Mouse (Mus musculus) heart, embryonic 13.5 days (tissue): Measurements from ENCODE around the gene Slc22a15. TPM values are rescaled to one million over a fixed set of nuclear protein-coding genes. Genes with fewer than 3 reads are reported as not detected.

Experiments
- ATAC-seq: fragments of 200-750 bp; cut with Nextera tagmentation; 2 replicates; pipeline ENCODE4 v1.8.0; 2017; ENCODE audit warnings: moderate TSS enrichment; ENCODE audit not compliant: insufficient number of reproducible peaks, low FRiP score, low TSS enrichment; ENCODE audit errors: extremely low read depth
- H3K27ac ChIP-seq: fragments of 300-500 bp; sonication (generic); replicated peaks from 2 replicates; pipeline ENCODE4 v1.5.1; 2015; ENCODE audit warnings: moderate library complexity, mild to moderate bottlenecking, inconsistent platforms
- H3K27me3 ChIP-seq: fragments of 300-500 bp; sonication (generic); replicated peaks from 2 replicates; pipeline ENCODE4 v1.6.1; 2015; ENCODE audit warnings: mild to moderate bottlenecking, inconsistent platforms
- H3K36me3 ChIP-seq: fragments of 300-500 bp; sonication (generic); 2 replicates; pipeline ENCODE4 v1.6.1; 2015; ENCODE audit warnings: mild to moderate bottlenecking, inconsistent platforms
- H3K4me1 ChIP-seq: fragments of 300-500 bp; sonication (generic); 2 replicates; pipeline ENCODE4 v1.6.1; 2015; ENCODE audit warnings: inconsistent platforms
- H3K4me2 ChIP-seq: fragments of 300-500 bp; sonication (generic); 2 replicates; pipeline ENCODE4 v1.6.1; 2015; ENCODE audit warnings: inconsistent platforms, mild to moderate bottlenecking, moderate library complexity
- H3K4me3 ChIP-seq: fragments of 300-500 bp; sonication (generic); 2 replicates; pipeline ENCODE4 v1.5.1; 2015; ENCODE audit warnings: moderate library complexity, mild to moderate bottlenecking, inconsistent platforms
- H3K9ac ChIP-seq: fragments of 300-500 bp; sonication (generic); 2 replicates; pipeline ENCODE4 v1.6.1; 2015; ENCODE audit warnings: inconsistent platforms, mild to moderate bottlenecking, moderate library complexity
- H3K9me3 ChIP-seq: fragments of 300-500 bp; sonication (generic); 2 replicates; pipeline ENCODE4 v1.6.1; 2016; ENCODE audit warnings: inconsistent platforms
- WGBS: fragments of 180-500 bp; shearing (Covaris S2); methylation state at CpG from one replicate; pipeline ENCODE4 v1.1.7; 2015; ENCODE audit warnings: mixed read lengths; 5-methylcytosine and 5-hydroxymethylcytosine counted together
- polyA plus RNA-seq: library from polyadenylated mRNA; unstranded; fragments of >200 nt; fragmentation: Nextera tagmentation; extraction: Ambion mirVana; gene quantifications from 2 replicates; pipeline ENCODE4 v1.2.1, GENCODE M21; 2015

The Slc22a15 gene
- 5.2 and 5.5 TPM in 2 replicates for polyA plus RNA-seq

DNA sequence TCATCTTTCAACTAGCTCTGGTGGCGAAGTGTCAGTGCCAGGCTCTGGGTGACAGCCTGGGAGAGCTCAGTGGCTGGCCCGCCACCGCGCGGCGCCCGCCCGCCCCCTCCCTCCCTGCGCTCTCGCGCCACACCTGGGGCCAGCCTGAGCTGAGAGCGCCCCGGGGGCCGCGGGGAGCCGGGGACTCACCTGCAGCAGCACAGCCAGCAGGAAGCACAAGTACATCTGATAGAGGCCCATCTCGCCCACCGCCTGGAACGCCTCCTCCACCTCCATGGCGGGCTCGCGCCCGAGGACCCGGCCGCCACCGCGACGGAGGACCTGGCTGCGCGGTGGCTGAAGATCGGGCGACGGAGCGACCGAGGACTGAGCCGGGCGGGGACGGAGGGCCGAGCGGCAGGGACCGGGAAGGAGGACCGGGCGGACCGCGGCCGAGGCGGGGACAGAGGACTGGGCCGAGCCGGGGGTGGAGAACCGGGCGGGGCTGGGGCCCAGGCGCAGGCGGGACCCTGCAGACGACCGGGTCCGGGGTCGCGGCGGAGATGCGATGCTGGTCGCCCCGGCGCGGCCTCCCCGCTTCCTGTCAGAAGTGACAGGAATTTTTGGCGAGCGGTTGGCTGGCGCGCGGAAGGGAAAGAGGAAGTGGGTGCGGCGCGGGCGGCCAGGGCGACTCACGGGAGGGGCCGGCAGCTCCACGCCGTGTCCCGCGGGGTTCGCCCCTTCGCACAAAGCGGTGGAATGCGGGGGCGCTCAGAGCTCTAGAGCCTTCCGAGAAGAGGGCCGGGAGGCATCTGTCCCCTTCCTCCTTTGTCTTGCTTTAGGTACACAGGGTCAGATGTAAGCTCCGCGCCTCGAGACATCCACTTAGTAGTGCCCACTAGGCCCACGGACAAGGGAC lies at the start of gene Slc22a15:
TSS of gene Slc22a15 (minus strand) at position 611 of the 898 bp plus-strand sequence.
- Histone ChIP-seq H3K9me3 (no peaks in the 10 kb centered on the region), H3K4me2 (peak within 1 kb of the TSS; percentile 79), H3K36me3 (peaks cover 13% of the 10 kb centered on the region), H3K27ac (peak within 1 kb of the TSS; percentile 92), H3K9ac (peak within 1 kb of the TSS; percentile 91), H3K4me3 (peak within 1 kb of the TSS; percentile 83), H3K4me1 (peaks cover 34% of the 10 kb centered on the region), H3K27me3 (no peaks in the 10 kb centered on the region)
- WGBS, result 0% methylated on average over 59 of the region's 92 CpGs
- ATAC-seq, result peak; percentile 75

DNA sequence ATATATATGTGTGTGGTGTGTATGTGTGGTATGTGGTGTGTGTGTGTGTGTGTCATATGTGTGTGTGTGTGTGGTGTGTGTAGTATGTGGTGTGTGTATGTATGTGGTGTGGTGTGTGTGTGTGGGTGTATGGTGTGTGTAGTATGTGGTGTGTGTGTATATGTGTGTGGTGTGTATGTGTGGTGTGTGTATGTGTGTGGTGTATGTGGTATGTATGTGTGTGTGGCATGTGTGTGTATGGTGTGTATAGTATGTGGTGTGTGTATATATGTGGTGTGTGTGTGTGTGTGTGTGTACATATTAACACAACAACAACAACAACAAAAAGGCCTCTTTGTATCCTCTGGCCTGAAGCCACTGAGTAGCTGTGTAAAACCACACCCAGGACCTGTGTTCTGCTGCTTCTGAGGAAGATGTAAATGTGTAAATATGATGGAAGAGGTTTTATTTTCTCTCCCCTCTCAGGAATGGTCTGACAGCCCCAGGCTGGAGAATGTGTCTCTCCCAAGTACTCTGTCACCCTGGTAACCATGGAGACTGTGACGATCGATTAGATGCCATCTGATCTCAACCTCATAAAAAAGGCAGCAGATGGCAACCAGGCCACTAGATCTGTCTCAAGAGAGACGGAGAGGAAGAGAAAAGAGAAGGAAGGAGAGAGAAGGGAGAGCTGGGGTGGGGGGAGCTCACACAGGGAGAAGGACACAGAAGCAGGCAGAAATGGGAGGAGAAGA lies 42.7 kb upstream of the Slc22a15 start:
- Histone ChIP-seq H3K4me1 (0 out of 2 replicates have a peak, but pooled peaks cover 3% of the 10 kb centered on the region), H3K9me3 (no peaks in the 10 kb centered on the region), H3K9ac (no peak overlapping the region), H3K4me2 (no peak overlapping the region), H3K4me3 (no peak overlapping the region), H3K27ac (no peak overlapping the region), H3K36me3 (no peaks in the 10 kb centered on the region), H3K27me3 (no peaks in the 10 kb centered on the region; the same call in 1 of the 2 replicates)
- 62% methylated on average over 3 of the region's 3 CpGs for WGBS
- no peak for ATAC-seq

DNA sequence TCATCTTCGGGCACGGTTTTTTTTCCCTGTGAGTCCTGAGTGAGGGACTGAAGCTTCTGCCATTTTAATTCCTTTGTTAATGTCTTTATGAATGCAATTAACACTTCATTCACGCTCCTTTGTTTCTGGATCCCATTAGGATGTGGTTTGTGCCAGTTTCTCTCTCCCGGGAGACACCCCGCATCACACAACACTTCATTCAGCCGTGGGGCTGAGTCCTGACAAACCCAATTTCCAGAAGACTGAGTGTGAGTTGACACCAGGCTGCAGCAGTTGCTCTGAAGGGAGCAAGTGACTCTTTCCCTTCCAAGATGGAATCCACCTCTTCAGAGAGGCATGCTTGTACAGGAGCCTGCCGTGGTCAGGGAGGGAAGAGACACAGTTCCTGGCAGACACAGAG lies 40.1 kb upstream of the Slc22a15 start:
- no peak overlapping the region for H3K4me3 ChIP-seq
- no peak overlapping the region for H3K4me2 ChIP-seq
- H3K27ac ChIP-seq, result no peak overlapping the region
- 0 out of 2 replicates have a peak, but pooled peaks cover 4% of the 10 kb centered on the region for H3K4me1 ChIP-seq
- ATAC-seq, result no peak
- no peaks in the 10 kb centered on the region for H3K9me3 ChIP-seq
- no peaks in the 10 kb centered on the region for H3K36me3 ChIP-seq
- H3K9ac ChIP-seq, result no peak overlapping the region
- no peaks in the 10 kb centered on the region; the same call in 1 of the 2 replicates for H3K27me3 ChIP-seq
- WGBS, result 63% methylated on average over 7 of the region's 7 CpGs

DNA sequence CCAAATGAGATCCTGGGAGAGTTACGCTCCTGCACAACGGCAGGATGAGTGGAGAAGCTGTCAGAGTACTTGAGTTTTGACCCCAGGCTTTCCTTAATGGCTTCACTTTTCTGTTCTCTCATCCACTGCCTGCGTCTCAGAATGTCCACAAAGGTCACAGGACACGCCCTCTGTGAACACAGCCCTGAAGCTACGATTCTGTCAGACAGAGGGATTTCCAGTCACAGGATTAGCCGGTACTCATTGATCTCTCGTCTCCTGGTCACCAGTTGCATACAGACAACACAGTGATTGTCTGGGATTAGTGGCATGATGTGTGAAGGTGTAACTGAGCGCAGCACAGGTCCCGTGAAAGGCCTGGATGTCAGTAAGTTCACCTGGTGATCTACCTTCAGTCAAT lies 39.2 kb upstream of the Slc22a15 start:
- Histone ChIP-seq H3K4me1 (0 out of 2 replicates have a peak, but pooled peaks cover 4% of the 10 kb centered on the region), H3K36me3 (no peaks in the 10 kb centered on the region), H3K27me3 (no peaks in the 10 kb centered on the region; the same call in 1 of the 2 replicates), H3K9me3 (no peaks in the 10 kb centered on the region), H3K4me3 (no peak overlapping the region), H3K27ac (no peak overlapping the region), H3K4me2 (no peak overlapping the region), H3K9ac (no peak overlapping the region)
- 52% methylated on average over 9 of the region's 9 CpGs for WGBS
- ATAC-seq, result no peak

DNA sequence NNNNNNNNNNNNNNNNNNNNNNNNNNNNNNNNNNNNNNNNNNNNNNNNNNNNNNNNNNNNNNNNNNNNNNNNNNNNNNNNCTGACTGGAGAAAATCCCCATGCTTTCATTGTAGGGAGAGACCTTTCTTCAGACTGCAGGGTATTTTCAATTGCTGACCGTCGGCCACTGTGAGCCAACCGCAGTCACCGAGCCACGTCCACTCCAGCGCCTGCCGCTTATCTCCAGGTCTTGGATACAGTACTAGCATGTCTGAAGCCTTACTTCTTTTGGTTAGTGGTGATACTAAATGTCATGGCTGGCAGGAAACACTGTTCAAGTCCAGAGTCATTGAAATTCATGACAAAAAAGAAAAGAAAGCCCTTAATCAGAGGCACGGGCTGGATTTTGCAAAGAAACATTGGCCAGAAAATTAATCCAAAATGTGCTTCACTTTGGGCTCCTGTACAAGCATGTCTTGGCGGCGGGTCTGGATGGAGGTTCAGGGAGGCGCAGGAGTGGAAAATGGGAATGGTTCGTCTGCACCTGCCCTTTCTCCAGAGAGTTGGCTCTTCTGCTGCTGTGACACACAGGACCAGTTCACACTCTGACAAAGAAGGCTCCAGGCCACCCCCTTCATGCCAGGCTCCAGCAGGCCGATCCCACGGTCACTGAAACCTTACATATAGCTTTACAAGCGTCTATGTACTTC lies 37.0 kb upstream of the Slc22a15 start:
- 0 out of 2 replicates have a peak, but pooled peaks cover 4% of the 10 kb centered on the region for H3K4me1 ChIP-seq
- H3K4me3 ChIP-seq, result no peak overlapping the region
- H3K4me2 ChIP-seq, result no peak overlapping the region
- no peak for ATAC-seq
- no peaks in the 10 kb centered on the region for H3K9me3 ChIP-seq
- H3K9ac ChIP-seq, result no peak overlapping the region
- H3K27ac ChIP-seq, result no peak overlapping the region
- H3K36me3 ChIP-seq, result no peaks in the 10 kb centered on the region
- 78% methylated on average over 15 of the region's 15 CpGs for WGBS
- no peaks in the 10 kb centered on the region; the same call in 1 of the 2 replicates for H3K27me3 ChIP-seq

DNA sequence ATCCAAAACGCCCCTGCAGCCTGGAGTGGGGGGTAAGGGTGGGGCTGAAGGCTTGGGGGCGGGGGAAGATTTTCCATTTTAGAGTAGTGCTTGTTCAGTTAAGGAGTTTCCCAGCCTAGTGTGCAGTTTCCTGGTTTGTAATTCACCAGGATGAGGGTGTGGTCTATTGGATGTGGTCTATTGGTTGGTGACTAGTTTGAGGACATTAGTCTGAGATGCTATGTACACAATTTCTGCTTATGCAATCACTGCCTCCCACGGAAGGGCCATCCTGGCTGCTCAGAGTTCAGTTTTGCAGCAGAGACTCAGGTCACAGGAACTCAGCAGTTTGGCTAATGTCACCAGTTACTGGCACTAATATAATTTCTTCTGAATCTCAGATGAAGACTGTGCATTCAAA lies 33.8 kb upstream of the Slc22a15 start:
- H3K36me3 ChIP-seq, result no peaks in the 10 kb centered on the region
- H3K9ac ChIP-seq, result no peak overlapping the region
- H3K4me1 ChIP-seq, result 0 out of 2 replicates have a peak, but pooled peaks cover 4% of the 10 kb centered on the region
- no peak overlapping the region for H3K27ac ChIP-seq
- H3K4me2 ChIP-seq, result no peak overlapping the region
- no peaks in the 10 kb centered on the region; the same call in 1 of the 2 replicates for H3K27me3 ChIP-seq
- 63% methylated on average over 3 of the region's 3 CpGs for WGBS
- no peak for ATAC-seq
- no peaks in the 10 kb centered on the region for H3K9me3 ChIP-seq
- H3K4me3 ChIP-seq, result no peak overlapping the region

DNA sequence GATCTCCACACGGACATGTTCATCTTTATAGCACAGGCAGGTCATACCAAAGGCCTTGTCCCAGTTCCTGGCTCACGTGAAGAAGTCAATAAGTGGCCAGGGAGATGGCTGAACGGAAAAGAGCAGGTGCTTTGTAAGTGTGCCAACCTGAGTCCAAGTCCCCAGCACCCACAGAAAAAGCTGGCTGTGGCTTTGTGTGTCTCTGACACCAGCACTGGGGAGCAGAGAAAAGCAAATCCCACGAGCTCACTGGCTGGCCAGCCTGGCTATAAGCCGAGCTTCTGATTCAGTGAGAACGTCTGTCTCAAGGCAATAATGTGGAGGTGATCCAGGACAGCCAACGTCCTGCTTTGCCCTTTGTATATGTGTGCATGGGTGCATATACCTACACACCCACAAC lies 29.3 kb upstream of the Slc22a15 start:
- no peak for ATAC-seq
- H3K4me1 ChIP-seq, result no peaks in the 10 kb centered on the region
- H3K36me3 ChIP-seq, result no peaks in the 10 kb centered on the region
- H3K4me2 ChIP-seq, result no peak overlapping the region
- no peaks in the 10 kb centered on the region for H3K27me3 ChIP-seq
- WGBS, result 74% methylated on average over 7 of the region's 7 CpGs
- H3K9ac ChIP-seq, result no peak overlapping the region
- H3K27ac ChIP-seq, result no peak overlapping the region
- no peaks in the 10 kb centered on the region for H3K9me3 ChIP-seq
- H3K4me3 ChIP-seq, result no peak overlapping the region

DNA sequence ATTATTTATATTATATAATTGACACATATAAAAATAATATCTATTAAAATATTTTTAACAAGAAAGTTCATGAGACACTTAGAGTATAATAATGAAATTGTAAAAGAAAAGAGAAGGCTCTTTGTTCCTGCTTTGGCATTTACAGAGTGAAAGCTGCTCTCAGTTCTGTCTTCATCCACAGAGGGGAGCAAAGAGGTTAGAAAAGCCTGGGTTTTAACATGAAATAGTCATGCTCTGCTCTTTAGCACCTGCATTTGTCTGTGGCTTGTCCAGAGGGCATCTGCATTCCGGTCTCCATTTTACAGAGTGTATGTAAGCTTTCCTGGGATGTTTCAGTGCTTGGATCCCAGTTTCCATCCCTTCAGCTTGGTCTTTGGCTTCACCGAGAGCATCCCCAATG lies 28.3 kb upstream of the Slc22a15 start:
- no peak for ATAC-seq

DNA sequence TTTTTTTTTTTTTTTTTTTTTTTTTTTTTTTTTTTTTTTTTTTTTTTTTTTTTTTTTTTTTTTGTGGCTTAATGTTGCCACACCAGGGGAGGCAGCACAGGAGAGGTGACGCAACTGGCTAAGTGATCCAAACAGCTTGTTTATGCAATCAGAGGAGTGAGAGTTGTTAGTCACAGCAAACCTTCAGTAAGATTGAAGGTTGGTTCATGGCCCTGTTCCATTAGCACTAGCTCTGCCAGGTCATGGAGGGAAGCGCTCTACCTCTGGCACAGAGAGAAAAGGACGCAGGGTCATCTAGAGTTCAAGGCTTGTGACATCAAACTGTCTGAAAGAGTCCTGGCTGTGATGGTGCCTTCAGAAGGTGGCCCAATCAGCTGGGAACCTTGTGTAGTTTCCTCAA lies 24.3 kb upstream of the Slc22a15 start:
- Histone ChIP-seq H3K27ac (no peak overlapping the region), H3K9ac (no peak overlapping the region), H3K9me3 (no peaks in the 10 kb centered on the region), H3K4me2 (no peak overlapping the region), H3K4me1 (no peaks in the 10 kb centered on the region), H3K27me3 (no peaks in the 10 kb centered on the region), H3K36me3 (no peaks in the 10 kb centered on the region), H3K4me3 (no peak overlapping the region)
- ATAC-seq, result no peak
- 46% methylated on average over 3 of the region's 3 CpGs for whole genome bisulfite sequencing

More for the DNA sequence above, 28.3 kb upstream of the Slc22a15 start:
- WGBS, result 80% methylated on average over 2 of the region's 2 CpGs
- Histone ChIP-seq H3K9ac (no peak overlapping the region), H3K27ac (no peak overlapping the region), H3K4me1 (no peaks in the 10 kb centered on the region), H3K27me3 (no peaks in the 10 kb centered on the region), H3K9me3 (no peaks in the 10 kb centered on the region), H3K36me3 (no peaks in the 10 kb centered on the region), H3K4me2 (no peak overlapping the region), H3K4me3 (no peak overlapping the region)

DNA sequence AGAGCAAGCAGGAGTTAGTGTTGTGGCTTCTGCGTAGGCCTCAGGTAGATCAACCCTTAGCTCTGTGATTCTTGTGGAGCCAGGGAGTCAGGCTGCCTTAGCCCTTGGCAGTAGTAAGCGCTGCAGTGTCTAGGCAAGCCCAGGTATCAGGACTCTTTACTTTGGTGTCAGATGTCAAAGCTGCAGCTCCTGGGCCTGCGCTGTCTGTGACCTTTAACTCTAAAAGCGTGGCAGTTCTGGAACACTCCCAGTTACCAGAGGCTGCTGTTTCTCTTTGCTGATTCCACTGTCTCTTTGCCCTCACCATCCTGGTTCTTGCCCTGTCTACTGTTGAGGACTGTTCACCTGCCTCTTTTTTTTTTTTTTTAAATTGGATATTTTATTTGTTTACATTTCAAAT lies 23.0 kb upstream of the Slc22a15 start:
- 61% methylated on average over 4 of the region's 4 CpGs for WGBS
- no peak for ATAC-seq

DNA sequence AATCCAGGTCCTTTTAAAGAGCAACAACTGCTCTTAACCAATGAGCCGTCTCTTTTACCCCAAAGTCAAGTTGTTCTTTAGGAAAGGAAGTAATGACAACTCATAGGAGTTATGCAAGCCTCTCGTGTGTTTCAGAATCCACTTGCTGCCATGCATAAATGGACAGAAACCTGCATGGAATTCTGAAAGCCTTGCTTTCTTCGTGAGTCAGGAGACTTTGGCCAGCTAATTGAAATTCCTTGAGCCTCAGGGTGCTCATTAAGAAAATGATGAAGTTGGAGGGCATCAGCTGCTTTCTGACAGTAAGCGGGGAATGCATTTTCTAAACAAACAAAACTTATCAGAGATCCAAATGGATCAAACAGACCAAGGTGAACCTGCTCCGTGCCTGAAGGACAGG lies 21.0 kb upstream of the Slc22a15 start:
- no peaks in the 10 kb centered on the region for H3K4me1 ChIP-seq
- no peaks in the 10 kb centered on the region for H3K9me3 ChIP-seq
- no peaks in the 10 kb centered on the region for H3K27me3 ChIP-seq
- WGBS, result 62% methylated on average over 5 of the region's 5 CpGs
- H3K9ac ChIP-seq, result no peak overlapping the region
- no peak overlapping the region for H3K4me3 ChIP-seq
- H3K27ac ChIP-seq, result no peak overlapping the region
- no peak for ATAC-seq
- H3K36me3 ChIP-seq, result no peaks in the 10 kb centered on the region
- H3K4me2 ChIP-seq, result no peak overlapping the region

More for the DNA sequence above, 23.0 kb upstream of the Slc22a15 start:
- Histone ChIP-seq H3K9ac (no peak overlapping the region), H3K27ac (no peak overlapping the region), H3K27me3 (no peaks in the 10 kb centered on the region), H3K36me3 (no peaks in the 10 kb centered on the region), H3K9me3 (no peaks in the 10 kb centered on the region), H3K4me2 (no peak overlapping the region), H3K4me1 (no peaks in the 10 kb centered on the region), H3K4me3 (no peak overlapping the region)
